Mouse (Mus musculus): Measurements from ENCODE around the gene Prune2. TPM values are rescaled to one million over a fixed set of nuclear protein-coding genes. Genes with fewer than 3 reads are reported as not detected.
A peak's percentile ranks its signal among the peaks of the same experiment; 100 is the strongest.

The Prune2 gene
- polyA plus RNA-seq, 1 experiment from 2014 or later = 3.1 TPM

GRCm38 (mm10) chr19:17250801-17251200 lies 294.9 kb downstream of the Prune2 start:
- H3K4me3 ChIP-seq = no peak overlapping the region
- no peaks in the 10 kb centered on the region for H3K9me3 ChIP-seq
- H3K4me1 ChIP-seq = no peaks in the 10 kb centered on the region
- no peak for ATAC-seq (ENCODE audit: insufficient number of reproducible peaks, insufficient read depth, low FRiP score, low TSS enrichment)
- no peak overlapping the region for H3K9ac ChIP-seq
- H3K36me3 ChIP-seq = no peaks in the 10 kb centered on the region
- no peak overlapping the region for H3K4me2 ChIP-seq (replicated peaks)
- 81% methylated on average over 7 of the region's 7 CpGs for WGBS
- no peaks in the 10 kb centered on the region for H3K27me3 ChIP-seq
- H3K27ac ChIP-seq = no peak overlapping the region

GRCm38 (mm10) chr19:17251453-17251852 lies 295.5 kb downstream of the Prune2 start:
- no peaks in the 10 kb centered on the region for H3K36me3 ChIP-seq
- WGBS = 84% methylated on average over 8 of the region's 8 CpGs
- H3K27me3 ChIP-seq = no peaks in the 10 kb centered on the region
- no peak overlapping the region for H3K4me2 ChIP-seq (replicated peaks)
- H3K4me3 ChIP-seq = no peak overlapping the region
- no peaks in the 10 kb centered on the region for H3K4me1 ChIP-seq
- no peak overlapping the region for H3K9ac ChIP-seq
- H3K9me3 ChIP-seq = no peaks in the 10 kb centered on the region
- no peak for ATAC-seq (ENCODE audit: insufficient number of reproducible peaks, insufficient read depth, low FRiP score, low TSS enrichment)
- H3K27ac ChIP-seq = no peak overlapping the region

- no peak overlapping the region for H3K27ac ChIP-seq
- H3K4me1 ChIP-seq = no peaks in the 10 kb centered on the region
- H3K9me3 ChIP-seq = no peaks in the 10 kb centered on the region
- H3K9ac ChIP-seq = no peak overlapping the region
- H3K27me3 ChIP-seq = no peaks in the 10 kb centered on the region
- no peak for ATAC-seq (ENCODE audit: insufficient number of reproducible peaks, insufficient read depth, low FRiP score, low TSS enrichment)
- H3K4me2 ChIP-seq (replicated peaks) = no peak overlapping the region
- H3K4me3 ChIP-seq = no peak overlapping the region
- no peaks in the 10 kb centered on the region for H3K36me3 ChIP-seq
- WGBS = 58% methylated on average over 3 of the region's 3 CpGs
Measured at GRCm38 (mm10) chr19:17252845-17253244, 296.9 kb downstream of the Prune2 start.

GRCm38 (mm10) chr19:17255511-17255910 lies 299.6 kb downstream of the Prune2 start:
- no peak for ATAC-seq (ENCODE audit: insufficient number of reproducible peaks, insufficient read depth, low FRiP score, low TSS enrichment)
- H3K27me3 ChIP-seq = no peaks in the 10 kb centered on the region
- H3K9me3 ChIP-seq = no peaks in the 10 kb centered on the region
- H3K4me3 ChIP-seq = no peak overlapping the region
- 69% methylated on average over 4 of the region's 4 CpGs for WGBS
- no peak overlapping the region for H3K4me2 ChIP-seq (replicated peaks)
- H3K9ac ChIP-seq = no peak overlapping the region
- H3K36me3 ChIP-seq = no peaks in the 10 kb centered on the region
- H3K4me1 ChIP-seq = no peaks in the 10 kb centered on the region
- no peak overlapping the region for H3K27ac ChIP-seq

DNA sequence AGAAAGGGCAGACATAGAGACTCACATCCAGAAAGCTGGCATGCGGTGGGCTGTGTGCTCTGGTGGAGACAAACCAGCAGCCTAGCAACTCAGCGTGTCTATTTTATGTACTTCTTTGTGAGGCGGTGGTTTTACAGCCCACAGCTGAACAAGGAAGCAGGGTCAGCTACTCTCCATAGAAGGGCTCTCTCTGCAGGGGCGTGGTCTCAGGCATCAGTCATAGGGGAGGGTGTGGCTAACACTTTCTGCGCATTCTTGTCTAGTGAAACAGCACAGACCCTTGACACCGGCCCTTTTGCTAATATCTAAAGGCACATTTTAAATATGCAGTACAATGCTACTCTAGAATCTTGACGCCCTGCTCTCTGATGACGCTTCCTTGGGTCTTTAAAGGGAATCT lies 300.5 kb downstream of the Prune2 start:
- no peak for ATAC-seq (ENCODE audit: insufficient number of reproducible peaks, insufficient read depth, low FRiP score, low TSS enrichment)
- Histone ChIP-seq H3K27ac (no peak overlapping the region), H3K36me3 (no peaks in the 10 kb centered on the region), H3K9ac (no peak overlapping the region), H3K4me3 (no peak overlapping the region), H3K4me1 (no peaks in the 10 kb centered on the region), H3K9me3 (no peaks in the 10 kb centered on the region), H3K4me2 (replicated peaks) (no peak overlapping the region), H3K27me3 (no peaks in the 10 kb centered on the region)
- 82% methylated on average over 8 of the region's 8 CpGs for WGBS

- H3K4me2 ChIP-seq (replicated peaks) = no peak overlapping the region
- no peaks in the 10 kb centered on the region for H3K9me3 ChIP-seq
- no peaks in the 10 kb centered on the region for H3K4me1 ChIP-seq
- no peak overlapping the region for H3K27ac ChIP-seq
- ATAC-seq (ENCODE audit: insufficient number of reproducible peaks, insufficient read depth, low FRiP score, low TSS enrichment) = no peak
- H3K9ac ChIP-seq = no peak overlapping the region
- 78% methylated on average over 10 of the region's 10 CpGs for WGBS
- H3K27me3 ChIP-seq = no peaks in the 10 kb centered on the region
- H3K36me3 ChIP-seq = no peaks in the 10 kb centered on the region
- no peak overlapping the region for H3K4me3 ChIP-seq
Measured at GRCm38 (mm10) chr19:17256867-17257266, 300.9 kb downstream of the Prune2 start.

DNA sequence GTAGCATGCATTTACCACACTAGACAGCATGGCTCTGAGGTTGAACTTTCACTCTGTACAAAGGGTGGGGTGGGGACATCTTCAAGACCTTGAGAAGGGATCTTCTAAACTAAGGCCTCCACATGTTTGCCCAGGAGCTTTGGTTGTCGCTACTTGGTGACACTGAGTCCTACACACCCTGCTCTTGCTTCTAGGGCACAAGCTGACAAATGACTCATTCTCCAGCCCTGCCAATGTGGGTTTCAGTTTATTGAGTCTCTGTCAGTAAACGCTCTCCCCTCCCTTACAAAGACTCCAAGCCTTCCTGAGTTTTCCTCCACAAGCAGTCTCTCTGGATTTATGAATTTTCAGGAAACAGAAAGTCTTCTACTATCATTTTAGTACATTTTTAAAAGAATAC lies 307.3 kb downstream of the Prune2 start:
- ATAC-seq (ENCODE audit: insufficient number of reproducible peaks, insufficient read depth, low FRiP score, low TSS enrichment) = no peak
- Histone ChIP-seq H3K4me1 (no peaks in the 10 kb centered on the region), H3K4me3 (no peak overlapping the region), H3K9me3 (no peaks in the 10 kb centered on the region), H3K27ac (no peak overlapping the region), H3K9ac (no peak overlapping the region), H3K4me2 (replicated peaks) (no peak overlapping the region), H3K36me3 (no peaks in the 10 kb centered on the region), H3K27me3 (no peaks in the 10 kb centered on the region)
- 85% methylated on average over 2 of the region's 2 CpGs for WGBS

- Histone ChIP-seq H3K27ac (no peak overlapping the region), H3K4me1 (no peaks in the 10 kb centered on the region), H3K9ac (no peak overlapping the region), H3K9me3 (no peaks in the 10 kb centered on the region), H3K27me3 (no peaks in the 10 kb centered on the region), H3K4me3 (no peak overlapping the region), H3K4me2 (replicated peaks) (no peak overlapping the region), H3K36me3 (no peaks in the 10 kb centered on the region)
- no peak for ATAC-seq (ENCODE audit: insufficient number of reproducible peaks, insufficient read depth, low FRiP score, low TSS enrichment)
- WGBS = 89% methylated on average over 13 of the region's 13 CpGs
Measured at GRCm38 (mm10) chr19:17263679-17264370, 307.9 kb downstream of the Prune2 start.

- ATAC-seq (ENCODE audit: insufficient number of reproducible peaks, insufficient read depth, low FRiP score, low TSS enrichment) = no peak
- H3K27me3 ChIP-seq = no peaks in the 10 kb centered on the region
- no peak overlapping the region for H3K4me2 ChIP-seq (replicated peaks)
- no peaks in the 10 kb centered on the region for H3K4me1 ChIP-seq
- H3K36me3 ChIP-seq = no peaks in the 10 kb centered on the region
- no peak overlapping the region for H3K27ac ChIP-seq
- 88% methylated on average over 9 of the region's 9 CpGs for WGBS
- H3K4me3 ChIP-seq = no peak overlapping the region
- H3K9ac ChIP-seq = no peak overlapping the region
- no peaks in the 10 kb centered on the region for H3K9me3 ChIP-seq
Measured at GRCm38 (mm10) chr19:17264481-17265196, 308.7 kb downstream of the Prune2 start.

- 86% methylated on average over 4 of the region's 4 CpGs for WGBS
- Histone ChIP-seq H3K4me1 (peaks cover 6% of the 10 kb centered on the region; the same call in 1 of the 2 replicates), H3K36me3 (no peaks in the 10 kb centered on the region), H3K9ac (no peak overlapping the region), H3K27ac (no peak overlapping the region), H3K9me3 (no peaks in the 10 kb centered on the region), H3K4me2 (replicated peaks) (no peak overlapping the region), H3K27me3 (no peaks in the 10 kb centered on the region), H3K4me3 (no peak overlapping the region)
- ATAC-seq (ENCODE audit: insufficient number of reproducible peaks, insufficient read depth, low FRiP score, low TSS enrichment) = no peak
Measured at GRCm38 (mm10) chr19:17268669-17269068, 312.8 kb downstream of the Prune2 start.

DNA sequence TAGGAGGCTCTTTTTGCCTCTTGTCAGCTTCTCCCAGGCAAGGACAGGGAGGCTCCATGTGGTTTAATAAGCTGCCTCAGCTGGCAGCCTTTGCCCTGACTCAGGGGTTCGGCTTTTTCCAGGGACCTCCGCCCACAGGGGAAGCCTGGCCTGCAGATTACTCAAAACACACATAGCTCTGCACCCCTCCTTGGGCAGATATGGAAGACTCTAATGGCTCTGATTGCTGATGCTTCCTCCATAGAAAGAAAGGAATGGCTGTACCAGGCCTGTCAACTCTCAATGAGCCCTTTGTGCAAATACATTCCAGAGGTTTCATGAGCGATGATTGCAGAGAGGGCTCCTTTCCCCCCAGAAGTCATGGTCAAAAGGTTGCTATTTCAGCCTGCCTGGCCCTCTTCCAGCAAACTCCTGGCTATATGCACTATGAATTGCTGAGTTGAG lies 315.3 kb downstream of the Prune2 start:
- peak; percentile 74; the same call in 1 of the 2 replicates for ATAC-seq (ENCODE audit: insufficient number of reproducible peaks, insufficient read depth, low FRiP score, low TSS enrichment)
- Histone ChIP-seq H3K4me1 (peaks cover 6% of the 10 kb centered on the region; the same call in 1 of the 2 replicates), H3K4me3 (no peak overlapping the region), H3K27ac (peak overlapping the region; percentile 87), H3K9me3 (no peaks in the 10 kb centered on the region), H3K9ac (no peak overlapping the region), H3K36me3 (no peaks in the 10 kb centered on the region), H3K27me3 (no peaks in the 10 kb centered on the region), H3K4me2 (replicated peaks) (no peak overlapping the region)
- WGBS = 11% methylated on average over 3 of the region's 3 CpGs

GRCm38 (mm10) chr19:17272988-17273387 lies 317.1 kb downstream of the Prune2 start:
- Histone ChIP-seq H3K4me2 (replicated peaks) (no peak overlapping the region), H3K9me3 (no peaks in the 10 kb centered on the region), H3K4me3 (no peak overlapping the region), H3K27ac (no peak overlapping the region), H3K4me1 (peaks cover 6% of the 10 kb centered on the region; the same call in 1 of the 2 replicates), H3K9ac (no peak overlapping the region), H3K36me3 (no peaks in the 10 kb centered on the region), H3K27me3 (no peaks in the 10 kb centered on the region)
- WGBS = 84% methylated on average over 2 of the region's 2 CpGs
- no peak for ATAC-seq (ENCODE audit: insufficient number of reproducible peaks, insufficient read depth, low FRiP score, low TSS enrichment)

All from embryonic facial prominence, embryonic 12.5 days (tissue).